Mouse (Mus musculus) ES-E14 (cell line): ENCODE data around the gene Fahd1.

ENCODE experiments used
- MAFK ChIP-seq: IDR thresholded peaks from 2 replicates; pipeline ENCODE4 v1.6.1; 2014; ENCODE audit warnings: mild to moderate bottlenecking, low read depth, low read length, inconsistent platforms; ENCODE audit not compliant: insufficient read depth
- ZC3H11A ChIP-seq: IDR thresholded peaks from 2 replicates; pipeline ENCODE4 v1.6.1; 2012; ENCODE audit warnings: low read depth, mild to moderate bottlenecking, inconsistent platforms, low read length, borderline replicate concordance
- ZNF384 ChIP-seq: IDR thresholded peaks from 2 replicates; pipeline ENCODE4 v1.6.1; 2012; ENCODE audit warnings: low read depth, low read length, inconsistent platforms

- no peak for TF ChIP-seq ZC3H11A
- TF ChIP-seq ZNF384, result no peak
- no peak for TF ChIP-seq MAFK
Measured at GRCm38 (mm10) chr17:24867914-24868313, 17.8 kb upstream of the Fahd1 start.
